Mouse (Mus musculus): Measurements from ENCODE around the gene Rps23.

Gene Rps23

DNA sequence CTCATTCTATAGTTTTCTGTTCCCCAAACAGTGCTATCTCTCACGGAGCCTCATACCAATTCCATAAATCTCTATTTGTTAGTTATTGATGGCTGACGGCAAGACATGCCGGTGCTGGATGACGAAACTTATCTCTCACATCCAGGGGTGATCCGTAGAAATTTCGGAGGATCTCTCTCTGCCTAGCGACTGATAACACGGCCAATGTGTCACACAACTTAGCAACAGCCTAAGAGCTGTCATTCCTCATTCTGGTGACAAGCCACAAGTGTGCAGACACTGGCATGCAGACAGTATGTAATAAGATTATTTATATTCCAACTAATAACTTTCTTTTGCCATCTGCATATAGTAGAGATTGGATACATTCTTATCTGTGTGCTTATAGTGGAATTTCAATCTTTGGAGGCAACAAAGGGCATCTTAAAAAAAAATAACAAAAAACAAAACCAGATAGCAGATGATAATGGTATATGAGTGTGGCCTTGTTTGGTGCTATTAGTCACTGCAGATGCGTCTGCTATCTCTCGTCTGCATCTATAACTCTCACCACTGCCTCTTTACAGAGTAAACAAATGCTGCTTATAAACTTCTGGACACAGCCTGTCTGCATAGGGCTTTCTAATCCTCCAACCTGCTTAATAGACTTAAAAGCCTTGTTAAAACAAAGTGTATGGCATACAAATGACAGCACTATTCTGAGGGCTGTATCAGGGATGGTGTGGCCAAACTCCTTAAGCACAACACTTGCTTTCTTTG lies 47.7 kb downstream of the Rps23 start:
- no peak for TF ChIP-seq GATA4 (IDR thresholded peaks at IDR 0.05; ENCODE audit: insufficient replicate concordance, low read length)

DNA sequence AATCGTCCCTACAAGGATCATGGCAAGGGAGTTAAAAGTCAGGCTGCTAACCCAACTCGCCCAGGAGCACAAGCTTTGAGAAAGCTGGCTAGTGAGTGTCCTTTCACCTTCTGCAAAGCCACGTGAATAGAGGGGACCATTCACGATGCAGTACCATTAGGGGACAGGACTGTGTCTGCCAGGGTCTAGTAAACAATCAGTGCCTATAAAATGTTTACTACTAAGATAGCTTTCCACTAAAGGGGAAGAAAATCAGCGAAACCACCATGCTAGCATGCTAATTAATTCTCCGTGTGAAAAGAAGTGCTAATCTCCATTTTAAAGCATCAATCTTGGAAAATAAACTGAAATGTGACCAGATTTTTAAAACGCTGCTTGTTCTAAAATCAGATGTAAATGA lies 50.7 kb downstream of the Rps23 start:
- TF ChIP-seq GATA4 (IDR thresholded peaks at IDR 0.05; ENCODE audit: insufficient replicate concordance, low read length): no peak

All from liver, adult (tissue).